Mouse (Mus musculus): ENCODE data around the gene Zp3. TPM values are rescaled to one million over a fixed set of nuclear protein-coding genes. Genes with fewer than 3 reads are reported as not detected.
A peak's percentile ranks its signal among the peaks of the same experiment; 100 is the strongest.

The Zp3 gene
- polyA plus RNA-seq, 1 experiment = 0.11 TPM

- TF ChIP-seq TCF12 (IDR thresholded peaks at IDR 0.05; ENCODE audit: insufficient read depth, poor library complexity, severe bottlenecking) (no peak), POLR2A (IDR thresholded peaks at IDR 0.05; ENCODE audit: insufficient read length, low read depth) (no peak), MYOD1 (IDR thresholded peaks at IDR 0.05; ENCODE audit: control insufficient read depth in 1 of 3, insufficient read length in 2 of 3, low read depth in 2 of 3) (no peak), REST (IDR thresholded peaks at IDR 0.05; ENCODE audit: insufficient read depth, insufficient read length) (no peak), MAX (IDR thresholded peaks at IDR 0.05; ENCODE audit: low read depth) (no peak), CEBPB (IDR thresholded peaks at IDR 0.05; ENCODE audit: insufficient read depth, poor library complexity, severe bottlenecking) (no peak), SRF (IDR thresholded peaks at IDR 0.05; ENCODE audit: control insufficient read depth, insufficient read length, low read depth) (no peak), E2F4 (IDR thresholded peaks at IDR 0.05; ENCODE audit: insufficient read depth) (no peak), MYOG (IDR thresholded peaks at IDR 0.05; ENCODE audit: control insufficient read depth in 1 of 3, insufficient read depth in 1 of 3, insufficient read length in 2 of 3, low read depth in 2 of 3) (no peak), TCF3 (IDR thresholded peaks at IDR 0.05; ENCODE audit: insufficient read length, low read depth) (no peak), POLR2AphosphoS2 (IDR thresholded peaks at IDR 0.05; ENCODE audit: insufficient read length, low read depth) (no peak), USF1 (IDR thresholded peaks at IDR 0.05; ENCODE audit: low read depth) (no peak)
- no peaks in the 10 kb centered on the region for H3K27me3 ChIP-seq (ENCODE audit: control insufficient read depth, insufficient read depth, insufficient read length)
- H3K4me2 ChIP-seq (ENCODE audit: low read depth) = peak overlapping the region; percentile 94
Observed at GRCm38 (mm10) chr5:135933900-135934441, 45.9 kb upstream of the Zp3 start.

GRCm38 (mm10) chr5:135934481-135935175 lies 45.3 kb upstream of the Zp3 start, which contains the start of gene Ywhag:
Gene Ywhag, minus strand, starts transcription at chr5:135934616.
- Histone ChIP-seq H3ac (ENCODE audit: control insufficient read depth, insufficient read length) (peak within 1 kb of the TSS; percentile 53), H3K4me3 (peak within 1 kb of the TSS; percentile 94), H3K36me3 (ENCODE audit: control insufficient read depth, insufficient read depth) (peaks cover 29% of the 10 kb centered on the region), H3K27me3 (ENCODE audit: control insufficient read depth, insufficient read depth, insufficient read length) (no peaks in the 10 kb centered on the region), H3K79me2 (ENCODE audit: control insufficient read depth, insufficient read depth) (peaks cover 45% of the 10 kb centered on the region), H3K4me2 (ENCODE audit: low read depth) (peak within 1 kb of the TSS; percentile 94)
- TF ChIP-seq CEBPB (IDR thresholded peaks at IDR 0.05; ENCODE audit: insufficient read depth, poor library complexity, severe bottlenecking) = no peak
- TF ChIP-seq USF1 (IDR thresholded peaks at IDR 0.05; ENCODE audit: low read depth) = peak; percentile 61
- peak; percentile 100 for TF ChIP-seq POLR2A (IDR thresholded peaks at IDR 0.05; ENCODE audit: insufficient read length, low read depth)
- no peak for TF ChIP-seq E2F4 (IDR thresholded peaks at IDR 0.05; ENCODE audit: insufficient read depth)
- TF ChIP-seq MAX (IDR thresholded peaks at IDR 0.05; ENCODE audit: low read depth) = no peak
- TF ChIP-seq REST (IDR thresholded peaks at IDR 0.05; ENCODE audit: insufficient read depth, insufficient read length) = peak; percentile 58
- TF ChIP-seq POLR2AphosphoS2 (IDR thresholded peaks at IDR 0.05; ENCODE audit: insufficient read length, low read depth) = peak; percentile 100
- TF ChIP-seq SRF (IDR thresholded peaks at IDR 0.05; ENCODE audit: control insufficient read depth, insufficient read length, low read depth) = no peak
- peak in 1 of 3 experiments; percentile 48 for TF ChIP-seq MYOD1 (IDR thresholded peaks at IDR 0.05; ENCODE audit: control insufficient read depth in 1 of 3, insufficient read length in 2 of 3, low read depth in 2 of 3)
- peak in 1 of 3 experiments; percentile 16 for TF ChIP-seq MYOG (IDR thresholded peaks at IDR 0.05; ENCODE audit: control insufficient read depth in 1 of 3, insufficient read depth in 1 of 3, insufficient read length in 2 of 3, low read depth in 2 of 3)
- TF ChIP-seq TCF12 (IDR thresholded peaks at IDR 0.05; ENCODE audit: insufficient read depth, poor library complexity, severe bottlenecking) = no peak
- TF ChIP-seq TCF3 (IDR thresholded peaks at IDR 0.05; ENCODE audit: insufficient read length, low read depth) = no peak

More at GRCm38 (mm10) chr5:135933900-135934441, 45.9 kb upstream of the Zp3 start:
- Histone ChIP-seq H3ac (ENCODE audit: control insufficient read depth, insufficient read length) (peak overlapping the region; percentile 53), H3K36me3 (ENCODE audit: control insufficient read depth, insufficient read depth) (peaks cover 35% of the 10 kb centered on the region), H3K79me2 (ENCODE audit: control insufficient read depth, insufficient read depth) (peaks cover 51% of the 10 kb centered on the region), H3K4me3 (peak overlapping the region; percentile 94)

GRCm38 (mm10) chr5:135935176-135935523 lies 44.7 kb upstream of the Zp3 start:
- Histone ChIP-seq H3K4me3 (peak overlapping the region; percentile 94), H3K36me3 (ENCODE audit: control insufficient read depth, insufficient read depth) (peaks cover 23% of the 10 kb centered on the region), H3ac (ENCODE audit: control insufficient read depth, insufficient read length) (no peak overlapping the region), H3K4me2 (ENCODE audit: low read depth) (peak overlapping the region; percentile 43), H3K27me3 (ENCODE audit: control insufficient read depth, insufficient read depth, insufficient read length) (no peaks in the 10 kb centered on the region), H3K79me2 (ENCODE audit: control insufficient read depth, insufficient read depth) (peaks cover 40% of the 10 kb centered on the region)
- TF ChIP-seq CEBPB (IDR thresholded peaks at IDR 0.05; ENCODE audit: insufficient read depth, poor library complexity, severe bottlenecking) (peak; percentile 92), SRF (IDR thresholded peaks at IDR 0.05; ENCODE audit: control insufficient read depth, insufficient read length, low read depth) (no peak), POLR2AphosphoS2 (IDR thresholded peaks at IDR 0.05; ENCODE audit: insufficient read length, low read depth) (no peak), TCF3 (IDR thresholded peaks at IDR 0.05; ENCODE audit: insufficient read length, low read depth) (no peak), REST (IDR thresholded peaks at IDR 0.05; ENCODE audit: insufficient read depth, insufficient read length) (no peak), USF1 (IDR thresholded peaks at IDR 0.05; ENCODE audit: low read depth) (no peak), POLR2A (IDR thresholded peaks at IDR 0.05; ENCODE audit: insufficient read length, low read depth) (no peak), MYOG (IDR thresholded peaks at IDR 0.05; ENCODE audit: control insufficient read depth in 1 of 3, insufficient read depth in 1 of 3, insufficient read length in 2 of 3, low read depth in 2 of 3) (no peak), E2F4 (IDR thresholded peaks at IDR 0.05; ENCODE audit: insufficient read depth) (no peak), MYOD1 (IDR thresholded peaks at IDR 0.05; ENCODE audit: control insufficient read depth in 1 of 3, insufficient read length in 2 of 3, low read depth in 2 of 3) (no peak), MAX (IDR thresholded peaks at IDR 0.05; ENCODE audit: low read depth) (peak; percentile 22), TCF12 (IDR thresholded peaks at IDR 0.05; ENCODE audit: insufficient read depth, poor library complexity, severe bottlenecking) (no peak)

GRCm38 (mm10) chr5:135935641-135936190 lies 44.2 kb upstream of the Zp3 start:
- Histone ChIP-seq H3K36me3 (ENCODE audit: control insufficient read depth, insufficient read depth) (peaks cover 18% of the 10 kb centered on the region), H3ac (ENCODE audit: control insufficient read depth, insufficient read length) (no peak overlapping the region), H3K4me3 (no peak overlapping the region), H3K4me2 (ENCODE audit: low read depth) (peak overlapping the region; percentile 43), H3K27me3 (ENCODE audit: control insufficient read depth, insufficient read depth, insufficient read length) (no peaks in the 10 kb centered on the region), H3K79me2 (ENCODE audit: control insufficient read depth, insufficient read depth) (peaks cover 34% of the 10 kb centered on the region)
- TF ChIP-seq POLR2A (IDR thresholded peaks at IDR 0.05; ENCODE audit: insufficient read length, low read depth) (no peak), TCF12 (IDR thresholded peaks at IDR 0.05; ENCODE audit: insufficient read depth, poor library complexity, severe bottlenecking) (no peak), TCF3 (IDR thresholded peaks at IDR 0.05; ENCODE audit: insufficient read length, low read depth) (no peak), MYOD1 (IDR thresholded peaks at IDR 0.05; ENCODE audit: control insufficient read depth in 1 of 3, insufficient read length in 2 of 3, low read depth in 2 of 3) (no peak), CEBPB (IDR thresholded peaks at IDR 0.05; ENCODE audit: insufficient read depth, poor library complexity, severe bottlenecking) (no peak), E2F4 (IDR thresholded peaks at IDR 0.05; ENCODE audit: insufficient read depth) (no peak), USF1 (IDR thresholded peaks at IDR 0.05; ENCODE audit: low read depth) (no peak), MAX (IDR thresholded peaks at IDR 0.05; ENCODE audit: low read depth) (no peak), SRF (IDR thresholded peaks at IDR 0.05; ENCODE audit: control insufficient read depth, insufficient read length, low read depth) (no peak), POLR2AphosphoS2 (IDR thresholded peaks at IDR 0.05; ENCODE audit: insufficient read length, low read depth) (no peak), MYOG (IDR thresholded peaks at IDR 0.05; ENCODE audit: control insufficient read depth in 1 of 3, insufficient read depth in 1 of 3, insufficient read length in 2 of 3, low read depth in 2 of 3) (no peak), REST (IDR thresholded peaks at IDR 0.05; ENCODE audit: insufficient read depth, insufficient read length) (no peak)
